Mouse (Mus musculus) urinary bladder, postnatal 10 days (tissue): Measurements from ENCODE around the gene Des.

Experiments
- DNase-seq: peaks from one replicate; pipeline ENCODE4 v3.0.0; 2022; ENCODE audit warnings: low spot score

The Des gene

GRCm38 (mm10) chr1:75384470-75385141 is 24.5 kb downstream of the Des start:
- no peak for DNase-seq

GRCm38 (mm10) chr1:75385142-75385730 is 25.1 kb downstream of the Des start:
- DNase-seq, result no peak

GRCm38 (mm10) chr1:75386149-75386548 is 26.0 kb downstream of the Des start:
- DNase-seq, result no peak

GRCm38 (mm10) chr1:75387469-75387928 is 27.4 kb downstream of the Des start:
- no peak for DNase-seq

- no peak for DNase-seq
Measured at GRCm38 (mm10) chr1:75387929-75388897, 28.1 kb downstream of the Des start.

GRCm38 (mm10) chr1:75388898-75389515 is 28.9 kb downstream of the Des start:
- DNase-seq, result no peak

GRCm38 (mm10) chr1:75393139-75393538 is 33.0 kb downstream of the Des start:
- no peak for DNase-seq

GRCm38 (mm10) chr1:75393846-75394245 is 33.7 kb downstream of the Des start:
- no peak for DNase-seq

GRCm38 (mm10) chr1:75398761-75399402 is 38.8 kb downstream of the Des start:
- DNase-seq, result no peak

GRCm38 (mm10) chr1:75399755-75400492 is 39.8 kb downstream of the Des start:
- no peak for DNase-seq

GRCm38 (mm10) chr1:75400493-75401115 is 40.5 kb downstream of the Des start:
- DNase-seq, result no peak

- no peak for DNase-seq
Measured at GRCm38 (mm10) chr1:75405547-75405946, 45.4 kb downstream of the Des start.

- no peak for DNase-seq
Measured at GRCm38 (mm10) chr1:75406173-75406572, 46.0 kb downstream of the Des start.

GRCm38 (mm10) chr1:75407056-75407455 is 46.9 kb downstream of the Des start:
- DNase-seq, result no peak

- DNase-seq, result no peak
Measured at GRCm38 (mm10) chr1:75408210-75408609, 48.1 kb downstream of the Des start.

- DNase-seq, result no peak
Measured at GRCm38 (mm10) chr1:75409950-75410349, 49.8 kb downstream of the Des start.

GRCm38 (mm10) chr1:75412196-75412595 is 52.1 kb downstream of the Des start:
- no peak for DNase-seq

GRCm38 (mm10) chr1:75413749-75414148 is 53.6 kb downstream of the Des start:
- no peak for DNase-seq
